Mouse (Mus musculus): Measurements from ENCODE around the gene Gm10160. TPM values are rescaled to one million over a fixed set of nuclear protein-coding genes. Genes with fewer than 3 reads are reported as not detected.

Gene Gm10160
- total RNA-seq (2017): not detected in 2 replicates

- ATAC-seq (ENCODE audit: extremely low read depth, insufficient number of reproducible peaks, low FRiP score, poor library complexity, severe bottlenecking): no peak
Observed at GRCm38 (mm10) chr7:81855694-81856093, at the start of gene Gm10160. Gene Gm10160, minus strand, starts transcription at chr7:81855794.

GRCm38 (mm10) chr7:81904926-81905325, 49.3 kb upstream of the Gm10160 start:
- ATAC-seq (ENCODE audit: extremely low read depth, insufficient number of reproducible peaks, low FRiP score, poor library complexity, severe bottlenecking): no peak

GRCm38 (mm10) chr7:81904094-81904493, 48.5 kb upstream of the Gm10160 start:
- no peak for ATAC-seq (ENCODE audit: extremely low read depth, insufficient number of reproducible peaks, low FRiP score, poor library complexity, severe bottlenecking)

- ATAC-seq (ENCODE audit: extremely low read depth, insufficient number of reproducible peaks, low FRiP score, poor library complexity, severe bottlenecking): no peak
Observed at GRCm38 (mm10) chr7:81899361-81899760, 43.8 kb upstream of the Gm10160 start.

- ATAC-seq (ENCODE audit: extremely low read depth, insufficient number of reproducible peaks, low FRiP score, poor library complexity, severe bottlenecking): no peak
Observed at GRCm38 (mm10) chr7:81885128-81885527, 29.5 kb upstream of the Gm10160 start.

- no peak for ATAC-seq (ENCODE audit: extremely low read depth, insufficient number of reproducible peaks, low FRiP score, poor library complexity, severe bottlenecking)
Observed at GRCm38 (mm10) chr7:81881600-81881999, 26.0 kb upstream of the Gm10160 start.

- ATAC-seq (ENCODE audit: extremely low read depth, insufficient number of reproducible peaks, low FRiP score, poor library complexity, severe bottlenecking): no peak
Observed at GRCm38 (mm10) chr7:81880797-81881196, 25.2 kb upstream of the Gm10160 start.

GRCm38 (mm10) chr7:81880286-81880685, 24.7 kb upstream of the Gm10160 start:
- no peak for ATAC-seq (ENCODE audit: extremely low read depth, insufficient number of reproducible peaks, low FRiP score, poor library complexity, severe bottlenecking)

GRCm38 (mm10) chr7:81875372-81875771, 19.8 kb upstream of the Gm10160 start:
- ATAC-seq (ENCODE audit: extremely low read depth, insufficient number of reproducible peaks, low FRiP score, poor library complexity, severe bottlenecking): no peak

- ATAC-seq (ENCODE audit: extremely low read depth, insufficient number of reproducible peaks, low FRiP score, poor library complexity, severe bottlenecking): no peak
Observed at GRCm38 (mm10) chr7:81874636-81875035, 19.0 kb upstream of the Gm10160 start.

GRCm38 (mm10) chr7:81873807-81874206, 18.2 kb upstream of the Gm10160 start:
- ATAC-seq (ENCODE audit: extremely low read depth, insufficient number of reproducible peaks, low FRiP score, poor library complexity, severe bottlenecking): no peak

GRCm38 (mm10) chr7:81872493-81873013, 17.0 kb upstream of the Gm10160 start:
- no peak for ATAC-seq (ENCODE audit: extremely low read depth, insufficient number of reproducible peaks, low FRiP score, poor library complexity, severe bottlenecking)

- ATAC-seq (ENCODE audit: extremely low read depth, insufficient number of reproducible peaks, low FRiP score, poor library complexity, severe bottlenecking): peak; percentile 75
Observed at GRCm38 (mm10) chr7:81868158-81868557, 12.6 kb upstream of the Gm10160 start.

GRCm38 (mm10) chr7:81867231-81867930, 11.8 kb upstream of the Gm10160 start:
- ATAC-seq (ENCODE audit: extremely low read depth, insufficient number of reproducible peaks, low FRiP score, poor library complexity, severe bottlenecking): no peak

- no peak for ATAC-seq (ENCODE audit: extremely low read depth, insufficient number of reproducible peaks, low FRiP score, poor library complexity, severe bottlenecking)
Observed at GRCm38 (mm10) chr7:81865937-81866336, 10.3 kb upstream of the Gm10160 start.

GRCm38 (mm10) chr7:81864552-81864951, 9.0 kb upstream of the Gm10160 start:
- no peak for ATAC-seq (ENCODE audit: extremely low read depth, insufficient number of reproducible peaks, low FRiP score, poor library complexity, severe bottlenecking)

- peak; percentile 72 for ATAC-seq (ENCODE audit: extremely low read depth, insufficient number of reproducible peaks, low FRiP score, poor library complexity, severe bottlenecking)
Observed at GRCm38 (mm10) chr7:81862587-81863583, 7.3 kb upstream of the Gm10160 start.

GRCm38 (mm10) chr7:81861921-81862320, 6.3 kb upstream of the Gm10160 start:
- no peak for ATAC-seq (ENCODE audit: extremely low read depth, insufficient number of reproducible peaks, low FRiP score, poor library complexity, severe bottlenecking)

GRCm38 (mm10) chr7:81861461-81861860, 5.9 kb upstream of the Gm10160 start:
- no peak for ATAC-seq (ENCODE audit: extremely low read depth, insufficient number of reproducible peaks, low FRiP score, poor library complexity, severe bottlenecking)

GRCm38 (mm10) chr7:81860996-81861395, 5.4 kb upstream of the Gm10160 start:
- ATAC-seq (ENCODE audit: extremely low read depth, insufficient number of reproducible peaks, low FRiP score, poor library complexity, severe bottlenecking): peak; percentile 24; the same call in 1 of the 2 replicates
